Mouse (Mus musculus): ENCODE measurements around the gene Cd300lf.

- no peak for TF ChIP-seq CTCF (IDR thresholded peaks at IDR 0.05; ENCODE audit: low read depth)
- TF ChIP-seq EP300 (IDR thresholded peaks at IDR 0.05; ENCODE audit: low read depth) = no peak
Observed at GRCm38 (mm10) chr11:115081373-115081772, 52.4 kb downstream of the Cd300lf start.
